Mouse (Mus musculus) left cerebral cortex, adult 8-10 months (tissue): ENCODE measurements around the gene Olfr486. TPM values are rescaled to one million over a fixed set of nuclear protein-coding genes. Genes with fewer than 3 reads are reported as not detected.
"Not testable (repeated sequence)": the region's sequence is repeated elsewhere in the genome, so short reads cannot be mapped to it uniquely, and the experiment has no call there.

Experiments used
- DNase-seq, 2 experiments: peaks; one replicate each; pipeline ENCODE4 v3.0.0; 2022; ENCODE audit warnings: low spot score in 2 of 2
- total RNA-seq, 4 experiments: library from RNA; stranded (reverse); gene quantifications; 2 replicates each; pipeline ENCODE4 v1.2.4; 2022

Gene Olfr486
- total RNA-seq: not detected

DNA sequence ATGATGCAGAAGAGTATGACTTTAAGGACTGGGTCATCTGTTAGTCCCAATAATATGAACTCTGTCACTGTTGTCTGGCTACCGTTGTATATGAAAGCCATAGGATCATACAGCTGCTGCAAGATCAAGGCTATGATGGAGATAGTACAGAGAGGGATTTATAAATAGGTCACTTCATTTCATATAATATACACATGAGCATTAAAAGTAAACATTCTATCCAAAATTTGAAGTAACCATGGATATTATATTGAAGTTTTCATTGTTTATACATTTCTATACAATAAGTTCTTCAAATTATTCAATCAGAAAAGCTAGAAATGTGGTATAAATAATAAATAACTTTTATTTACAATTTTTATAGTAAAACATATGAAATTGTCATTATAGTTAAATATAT, at the start of gene Olfr486:
Gene Olfr486, minus strand, starts transcription at position 101 of the 400 bp plus-strand sequence.
- not testable (repeated sequence) for DNase-seq

DNA sequence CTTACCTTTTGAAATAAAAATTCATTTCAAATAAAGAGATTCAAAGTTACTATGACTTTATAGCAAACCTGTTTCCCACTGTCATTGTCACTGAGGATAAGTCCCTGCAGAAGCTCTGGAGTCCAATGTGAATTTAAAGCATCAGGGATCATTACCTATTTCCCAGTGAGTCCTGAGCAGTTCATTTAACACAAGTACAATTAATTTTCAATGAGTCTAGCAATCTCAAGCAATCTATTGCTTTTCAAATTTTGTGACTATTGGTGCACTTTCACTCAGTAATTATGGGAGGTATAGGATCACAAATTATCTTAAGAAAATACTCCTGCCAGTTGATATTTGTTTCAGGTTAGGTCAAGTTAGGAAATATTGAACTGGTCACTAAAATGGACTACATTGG, 42.0 kb upstream of the Olfr486 start, which contains the start of gene Olfr487:
Gene Olfr487, minus strand, starts transcription at position 101 of the 400 bp plus-strand sequence.
- DNase-seq: not testable (repeated sequence)

DNA sequence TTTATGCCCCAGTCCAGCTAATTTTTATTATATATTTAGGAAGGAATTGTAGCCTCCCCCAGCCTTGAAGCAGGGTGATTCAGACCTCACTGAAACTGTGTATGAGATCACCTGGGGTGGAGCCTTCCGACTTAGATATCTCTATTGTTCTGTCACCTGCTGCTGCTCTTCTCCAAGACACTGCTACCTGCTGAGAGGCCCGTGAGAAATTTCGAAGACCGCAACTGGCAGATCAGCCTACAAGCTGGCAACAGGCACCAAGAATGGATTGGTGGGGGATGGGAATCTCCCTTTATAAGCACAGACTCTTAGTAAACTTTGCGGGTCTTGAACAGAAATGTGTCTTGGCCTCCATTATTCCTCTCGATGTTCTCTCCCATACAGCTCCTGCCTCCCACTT, 24.4 kb upstream of the Olfr486 start:
- no peak for DNase-seq

DNA sequence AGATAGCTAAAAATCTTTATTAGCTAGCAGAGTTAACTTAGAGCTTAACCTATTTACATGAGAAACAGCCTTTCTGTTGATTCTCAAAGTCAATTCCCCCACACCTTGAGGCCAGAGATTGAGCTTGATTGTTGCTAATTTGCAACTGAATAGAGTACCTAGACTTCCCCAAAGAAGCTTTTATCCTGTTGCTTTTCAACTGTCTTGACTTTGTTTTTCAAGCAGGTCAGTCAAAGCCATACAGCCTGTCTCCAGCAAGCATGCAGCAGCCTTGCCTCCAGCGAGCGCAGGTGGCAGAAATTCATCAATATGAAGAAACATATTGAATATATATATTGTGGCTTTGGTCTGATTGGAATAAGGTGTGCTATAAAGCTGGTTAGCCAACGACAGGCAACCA, 23.8 kb upstream of the Olfr486 start:
- DNase-seq: not testable (repeated sequence)

DNA sequence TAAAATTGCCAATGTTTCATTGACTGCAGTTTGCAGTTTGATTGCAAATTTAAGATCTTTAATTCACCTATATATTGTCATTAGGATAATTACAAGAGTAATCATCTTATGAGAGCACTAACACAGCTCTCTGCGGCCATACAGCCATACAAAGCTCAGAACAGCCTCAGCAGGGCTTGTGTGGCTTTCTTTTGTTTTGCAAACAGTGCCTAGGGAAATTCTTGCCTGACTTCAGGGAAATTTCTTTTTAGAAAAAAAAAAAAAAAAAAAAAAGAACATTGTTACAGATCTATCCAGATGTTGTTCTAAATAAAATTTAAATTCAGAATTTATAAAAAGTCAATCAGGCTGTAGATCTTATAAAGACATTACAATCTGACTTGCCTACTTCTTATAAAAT, 20.2 kb upstream of the Olfr486 start:
- DNase-seq: not testable (repeated sequence)

DNA sequence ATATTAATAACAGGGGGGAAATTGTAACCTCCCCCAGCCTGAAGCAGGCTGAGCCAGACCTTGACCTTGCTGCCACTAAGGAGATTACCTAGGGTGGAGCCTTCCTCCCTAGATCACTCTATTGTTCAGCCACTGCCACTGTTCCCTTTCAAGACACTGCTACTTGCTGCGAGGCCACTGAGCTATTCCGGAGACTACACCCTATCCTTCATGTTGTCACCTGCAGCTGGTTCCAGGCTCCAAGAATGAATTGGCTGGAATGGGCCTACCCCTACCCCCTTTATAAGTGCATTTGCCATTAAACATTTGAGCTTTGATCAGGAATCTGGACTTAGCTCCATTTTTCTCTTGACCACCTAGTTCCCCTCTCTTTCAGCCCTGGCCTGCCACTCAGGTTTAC, 18.7 kb upstream of the Olfr486 start:
- DNase-seq: not testable (repeated sequence)

DNA sequence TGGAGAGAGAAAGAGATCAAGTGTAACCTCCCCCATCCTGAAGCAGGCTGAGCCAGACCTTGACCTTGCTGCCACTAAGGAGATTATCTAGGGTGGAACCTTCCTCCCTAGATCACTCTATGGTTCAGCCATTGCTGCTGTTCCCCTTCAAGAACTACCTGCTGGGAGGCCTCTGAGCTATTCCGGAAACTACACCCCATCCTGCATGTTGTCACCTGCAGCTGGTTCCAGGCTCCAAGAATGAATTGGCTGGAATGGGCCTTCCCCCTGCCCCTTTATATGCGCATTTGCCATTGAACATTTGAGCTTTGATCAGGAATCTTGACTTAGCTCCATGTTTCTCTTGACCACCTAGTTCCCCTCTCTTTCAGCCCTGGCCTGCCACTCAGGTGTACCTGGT, 12.7 kb upstream of the Olfr486 start:
- DNase-seq: not testable (repeated sequence)

DNA sequence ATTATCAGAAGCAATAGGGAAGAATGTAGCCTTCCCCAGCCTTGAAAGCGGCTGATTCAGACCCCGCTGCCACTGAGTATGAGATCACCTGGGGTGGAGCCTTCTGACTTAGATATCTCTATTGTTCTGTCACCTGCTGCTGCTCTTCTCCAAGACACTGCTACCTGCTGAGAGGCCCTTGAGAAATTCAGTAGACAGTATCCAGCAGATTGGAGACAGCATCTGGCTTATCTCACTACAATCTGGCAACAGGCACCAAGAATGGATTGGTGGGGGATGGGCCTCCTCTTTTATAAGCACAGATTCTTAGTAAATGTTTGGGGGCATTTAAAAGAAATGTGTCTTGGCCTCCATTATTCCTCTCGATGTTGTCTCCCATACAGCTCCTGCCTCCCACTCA, 11.9 kb upstream of the Olfr486 start:
- DNase-seq: not testable (repeated sequence)

DNA sequence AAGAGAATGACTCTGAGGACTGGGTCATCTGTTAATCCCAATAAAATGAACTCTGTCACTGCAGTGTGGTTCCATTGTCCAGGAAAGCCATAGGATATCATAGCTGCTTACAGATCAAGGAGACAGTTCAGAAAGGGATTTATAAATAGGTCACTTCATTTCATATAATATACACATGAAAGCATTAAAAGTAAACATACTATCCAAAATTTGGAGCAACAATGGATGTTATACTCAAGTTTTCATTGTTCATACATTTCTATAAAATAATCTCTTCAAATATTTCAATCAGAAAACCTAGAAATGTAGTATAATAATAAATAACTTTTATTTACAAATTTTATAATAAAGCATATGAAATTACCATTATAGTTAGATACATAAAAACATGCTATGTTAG, 12.8 kb downstream of the Olfr486 start, which contains the start of gene Olfr485:
Gene Olfr485, minus strand, starts transcription at position 101 of the 400 bp plus-strand sequence.
- DNase-seq: no peak

DNA sequence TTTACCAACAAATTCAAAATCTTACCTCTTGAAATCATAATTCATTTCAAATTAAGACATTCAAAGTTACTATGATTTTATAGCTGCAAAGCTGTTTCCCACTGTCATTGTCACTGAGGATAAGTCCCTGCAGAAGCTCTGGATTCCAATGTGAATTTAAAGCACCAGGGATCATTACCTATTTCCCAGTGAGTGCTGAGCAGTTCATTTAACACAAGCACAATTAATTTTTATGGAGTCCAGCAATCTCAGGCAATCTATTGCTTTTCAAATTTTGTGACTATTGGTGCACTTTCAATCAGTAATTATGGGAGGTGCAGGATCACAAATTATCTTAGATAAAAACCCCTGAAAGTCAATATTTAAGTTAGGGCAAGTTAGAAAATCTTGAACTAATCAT, 45.2 kb downstream of the Olfr486 start, which contains the start of gene Olfr484:
Gene Olfr484, minus strand, starts transcription at position 101 of the 400 bp plus-strand sequence.
- DNase-seq: no peak

Other genes with a start within 250 kb of the Olfr486 start
- gene Olfr473, start 242.3 kb downstream of the Olfr486 start, total RNA-seq: not detected
- gene Olfr474, start 218.1 kb downstream of the Olfr486 start, total RNA-seq: not detected
- not detected for gene Olfr476, start 207.9 kb downstream of the Olfr486 start, total RNA-seq
- gene Olfr477, start 186.0 kb downstream of the Olfr486 start, total RNA-seq: not detected
- gene Olfr478, start 138.8 kb downstream of the Olfr486 start, total RNA-seq: not detected
- not detected for gene Olfr479, start 122.0 kb downstream of the Olfr486 start, total RNA-seq
- not detected for gene Olfr480, start 105.4 kb downstream of the Olfr486 start, total RNA-seq
- gene Olfr481, start 92.9 kb downstream of the Olfr486 start, total RNA-seq: not detected
- gene Olfr482, start 75.2 kb downstream of the Olfr486 start, total RNA-seq: 1 to 10 TPM; 1.7 to 2.6 (median 2.5) TPM
- gene Olfr483, start 71.9 kb downstream of the Olfr486 start, total RNA-seq: not detected
- gene Olfr484, start 45.3 kb downstream of the Olfr486 start, total RNA-seq: not detected
- not detected for gene Olfr485, start 12.9 kb downstream of the Olfr486 start, total RNA-seq
- gene Olfr487, start 41.9 kb upstream of the Olfr486 start, total RNA-seq: not detected
- gene Olfr488, start 85.6 kb upstream of the Olfr486 start, total RNA-seq: not detected
- gene Olfr490, start 116.2 kb upstream of the Olfr486 start, total RNA-seq: not detected
- gene Olfr491, start 140.7 kb upstream of the Olfr486 start, total RNA-seq: not detected
- not detected for gene Olfr492, start 150.9 kb upstream of the Olfr486 start, total RNA-seq
- gene Olfr493, start 174.2 kb upstream of the Olfr486 start, total RNA-seq: not detected
- gene Olfr494, start 192.6 kb upstream of the Olfr486 start, total RNA-seq: not detected
- not detected for gene Olfr495, start 220.4 kb upstream of the Olfr486 start, total RNA-seq
- gene Olfr497, start 247.7 kb upstream of the Olfr486 start, total RNA-seq: not detected